Mouse (Mus musculus): ENCODE measurements around the gene Pam. TPM values are rescaled to one million over a fixed set of nuclear protein-coding genes. Genes with fewer than 3 reads are reported as not detected.

Pam gene
- polyA plus RNA-seq (2015; fragmentation: Nextera tagmentation; extraction: Ambion mirVana) = 22.3 and 25.1 TPM in 2 replicates

GRCm38 (mm10) chr1:98095246-98095990, at the start of gene Pam:
Gene Pam (minus strand): TSS chr1:98095646.
- WGBS = 0% methylated on average over 28 of the region's 82 CpGs
- peaks cover 6% of the 10 kb centered on the region; the same call in 1 of the 2 replicates for H3K4me1 ChIP-seq (ENCODE audit: control insufficient read depth, insufficient read depth, low read depth, low read length)
- H3K9ac ChIP-seq (ENCODE audit: low read depth, low read length) = peak within 1 kb of the TSS; percentile 89
- H3K27ac ChIP-seq (ENCODE audit: low read depth, low read length) = peak within 1 kb of the TSS; percentile 82
- no peaks in the 10 kb centered on the region for H3K9me3 ChIP-seq (ENCODE audit: control insufficient read depth, low read length)
- no peaks in the 10 kb centered on the region for H3K36me3 ChIP-seq (ENCODE audit: control insufficient read depth, insufficient read depth, low read length)
- peak within 1 kb of the TSS; percentile 81 for H3K4me3 ChIP-seq (ENCODE audit: low read length)
- H3K27me3 ChIP-seq (replicated peaks; ENCODE audit: control insufficient read depth, insufficient read depth, low read length) = no peaks in the 10 kb centered on the region
- peak; percentile 95 for ATAC-seq
- peak within 1 kb of the TSS; percentile 88 for H3K4me2 ChIP-seq (ENCODE audit: low read length)

DNA sequence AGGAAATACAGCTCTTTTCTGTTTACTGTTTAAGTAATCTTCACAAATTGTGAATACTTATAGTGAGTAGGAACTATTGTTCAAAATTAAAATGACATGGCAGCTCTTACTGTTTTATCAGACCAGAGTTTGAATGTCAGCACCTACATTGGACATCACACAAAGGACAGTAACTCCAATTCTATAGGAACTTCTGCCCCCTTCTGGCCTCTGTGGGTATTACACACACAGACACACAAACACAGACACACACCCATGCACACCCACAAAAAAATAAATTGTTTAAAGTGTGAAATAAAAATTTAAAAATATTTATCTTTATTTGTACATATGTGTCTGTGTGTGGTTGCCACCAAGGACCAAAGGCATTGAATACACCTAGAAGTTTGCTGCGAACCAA, 49.4 kb upstream of the Pam start:
- H3K27ac ChIP-seq (ENCODE audit: low read depth, low read length) = no peak overlapping the region
- whole genome bisulfite sequencing = 100% methylated on average over 1 of the region's 1 CpGs
- ATAC-seq = no peak
- H3K9me3 ChIP-seq (ENCODE audit: control insufficient read depth, low read length) = no peaks in the 10 kb centered on the region
- no peak overlapping the region for H3K4me2 ChIP-seq (ENCODE audit: low read length)
- H3K27me3 ChIP-seq (replicated peaks; ENCODE audit: control insufficient read depth, insufficient read depth, low read length) = no peaks in the 10 kb centered on the region
- no peak overlapping the region for H3K4me3 ChIP-seq (ENCODE audit: low read length)
- H3K4me1 ChIP-seq (ENCODE audit: control insufficient read depth, insufficient read depth, low read depth, low read length) = no peaks in the 10 kb centered on the region
- no peaks in the 10 kb centered on the region for H3K36me3 ChIP-seq (ENCODE audit: control insufficient read depth, insufficient read depth, low read length)
- H3K9ac ChIP-seq (ENCODE audit: low read depth, low read length) = no peak overlapping the region

DNA sequence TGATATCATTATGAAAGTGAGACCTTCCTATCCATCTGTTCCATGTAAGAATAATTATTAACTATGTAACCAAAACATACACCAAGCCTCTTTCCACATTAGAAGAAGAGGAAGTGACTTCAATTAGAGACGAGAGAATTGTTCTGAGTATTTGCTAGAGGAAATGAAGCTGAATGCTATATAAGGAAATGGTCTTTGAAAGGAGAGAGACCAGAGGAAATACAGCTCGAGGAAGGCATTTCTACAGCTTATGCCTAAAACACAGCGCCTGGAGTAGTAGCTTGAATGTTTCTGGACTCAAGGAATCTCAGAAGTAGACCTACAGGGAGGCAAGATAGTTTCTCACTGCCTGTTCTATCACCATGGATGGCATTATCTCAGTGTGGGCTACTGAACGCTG, 35.8 kb upstream of the Pam start:
- Histone ChIP-seq H3K36me3 (ENCODE audit: control insufficient read depth, insufficient read depth, low read length) (no peaks in the 10 kb centered on the region), H3K9me3 (ENCODE audit: control insufficient read depth, low read length) (no peaks in the 10 kb centered on the region), H3K4me3 (ENCODE audit: low read length) (no peak overlapping the region), H3K4me2 (ENCODE audit: low read length) (no peak overlapping the region), H3K27me3 (replicated peaks; ENCODE audit: control insufficient read depth, insufficient read depth, low read length) (no peaks in the 10 kb centered on the region), H3K27ac (ENCODE audit: low read depth, low read length) (no peak overlapping the region), H3K4me1 (ENCODE audit: control insufficient read depth, insufficient read depth, low read depth, low read length) (no peaks in the 10 kb centered on the region), H3K9ac (ENCODE audit: low read depth, low read length) (no peak overlapping the region)
- ATAC-seq = no peak
- 82% methylated on average over 4 of the region's 4 CpGs for WGBS

- 84% methylated on average over 3 of the region's 3 CpGs for WGBS
- Histone ChIP-seq H3K27me3 (replicated peaks; ENCODE audit: control insufficient read depth, insufficient read depth, low read length) (no peaks in the 10 kb centered on the region), H3K27ac (ENCODE audit: low read depth, low read length) (no peak overlapping the region), H3K4me2 (ENCODE audit: low read length) (no peak overlapping the region), H3K36me3 (ENCODE audit: control insufficient read depth, insufficient read depth, low read length) (no peaks in the 10 kb centered on the region), H3K4me3 (ENCODE audit: low read length) (no peak overlapping the region), H3K9me3 (ENCODE audit: control insufficient read depth, low read length) (no peaks in the 10 kb centered on the region), H3K9ac (ENCODE audit: low read depth, low read length) (no peak overlapping the region), H3K4me1 (ENCODE audit: control insufficient read depth, insufficient read depth, low read depth, low read length) (no peaks in the 10 kb centered on the region)
- no peak for ATAC-seq
Measured at GRCm38 (mm10) chr1:98129561-98130347, 34.3 kb upstream of the Pam start.

DNA sequence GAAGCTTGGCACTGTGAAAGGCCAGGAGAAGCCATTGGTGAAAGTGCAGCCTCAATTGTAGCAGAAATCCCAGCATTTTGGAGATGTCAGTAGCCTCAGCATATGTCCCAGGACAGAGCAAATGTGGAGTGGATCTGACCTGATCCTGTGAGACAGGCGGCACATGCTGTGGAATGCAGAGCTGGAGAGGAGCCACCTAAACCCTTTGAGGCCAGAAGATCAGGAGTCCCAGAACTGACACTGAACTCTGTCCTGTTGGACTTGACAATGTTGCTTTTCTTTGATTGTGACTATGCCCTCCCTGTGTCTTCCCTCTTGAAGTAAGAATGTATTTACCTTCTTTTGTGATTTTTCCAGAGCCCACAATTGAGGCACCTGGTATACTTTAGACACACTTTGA, 33.7 kb upstream of the Pam start:
- Histone ChIP-seq H3K27ac (ENCODE audit: low read depth, low read length) (no peak overlapping the region), H3K36me3 (ENCODE audit: control insufficient read depth, insufficient read depth, low read length) (no peaks in the 10 kb centered on the region), H3K9me3 (ENCODE audit: control insufficient read depth, low read length) (no peaks in the 10 kb centered on the region), H3K4me3 (ENCODE audit: low read length) (no peak overlapping the region), H3K9ac (ENCODE audit: low read depth, low read length) (no peak overlapping the region), H3K27me3 (replicated peaks; ENCODE audit: control insufficient read depth, insufficient read depth, low read length) (no peaks in the 10 kb centered on the region), H3K4me2 (ENCODE audit: low read length) (no peak overlapping the region), H3K4me1 (ENCODE audit: control insufficient read depth, insufficient read depth, low read depth, low read length) (no peaks in the 10 kb centered on the region)
- 100% methylated on average over 1 of the region's 1 CpGs for WGBS
- ATAC-seq = no peak

DNA sequence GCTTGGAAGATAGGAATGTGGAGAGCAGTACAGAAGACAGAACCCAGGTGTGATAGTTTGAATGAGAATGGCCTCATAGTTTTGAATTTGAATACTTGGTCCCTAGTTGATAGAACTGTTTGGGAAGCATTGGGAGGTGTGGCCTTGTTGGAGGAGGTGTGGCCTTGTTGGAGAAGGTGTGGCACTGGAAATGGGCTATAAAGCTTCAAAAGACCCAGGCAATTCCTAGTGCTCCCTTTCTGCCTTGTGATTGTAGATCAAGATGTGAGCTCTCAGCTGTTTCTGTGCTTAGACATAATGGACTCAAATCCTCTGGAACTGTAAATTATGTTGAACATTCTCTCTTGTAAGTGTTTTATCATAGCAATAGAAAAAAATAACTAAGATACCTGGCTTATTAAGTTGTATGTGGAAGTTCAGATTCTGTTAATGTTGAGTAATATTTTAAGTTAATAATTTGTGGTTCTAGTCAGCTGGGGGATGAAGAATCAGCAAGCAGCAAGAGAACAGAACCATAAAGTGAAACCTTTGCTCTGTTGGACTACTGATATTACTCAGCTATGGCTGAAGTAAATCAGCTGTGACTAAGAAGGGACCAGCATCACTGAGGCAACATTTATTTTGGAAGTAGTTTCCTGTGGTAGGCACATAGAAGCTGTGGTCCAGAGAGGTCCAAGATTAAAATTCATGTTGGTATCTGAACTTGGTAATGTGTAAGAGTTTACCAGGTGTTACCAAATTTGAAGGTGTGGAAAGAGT, 33.1 kb upstream of the Pam start:
- Histone ChIP-seq H3K36me3 (ENCODE audit: control insufficient read depth, insufficient read depth, low read length) (no peaks in the 10 kb centered on the region), H3K9ac (ENCODE audit: low read depth, low read length) (no peak overlapping the region), H3K4me2 (ENCODE audit: low read length) (no peak overlapping the region), H3K27me3 (replicated peaks; ENCODE audit: control insufficient read depth, insufficient read depth, low read length) (no peaks in the 10 kb centered on the region), H3K4me1 (ENCODE audit: control insufficient read depth, insufficient read depth, low read depth, low read length) (no peaks in the 10 kb centered on the region), H3K27ac (ENCODE audit: low read depth, low read length) (no peak overlapping the region), H3K4me3 (ENCODE audit: low read length) (no peak overlapping the region), H3K9me3 (ENCODE audit: control insufficient read depth, low read length) (no peaks in the 10 kb centered on the region)
- no peak for ATAC-seq

DNA sequence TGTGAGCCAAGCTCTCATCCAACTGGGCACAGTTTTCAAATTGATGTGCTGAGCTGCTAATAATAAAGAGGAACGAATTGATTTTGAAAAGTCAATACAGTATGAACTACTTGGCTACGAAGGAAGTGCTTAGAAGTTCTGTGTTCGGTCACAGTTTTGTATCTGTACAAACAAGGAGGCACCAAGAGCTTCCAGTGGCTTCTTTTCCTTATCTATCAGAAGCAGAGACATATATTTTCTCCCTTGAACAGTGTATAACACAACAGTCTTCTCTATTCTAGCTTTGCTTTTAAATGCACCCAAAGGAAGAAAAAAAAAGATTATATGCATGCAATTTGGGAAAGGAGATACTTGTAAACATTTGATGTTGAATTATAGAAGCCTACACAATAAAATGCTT, 30.8 kb upstream of the Pam start:
- H3K4me2 ChIP-seq (ENCODE audit: low read length) = no peak overlapping the region
- 74% methylated on average over 3 of the region's 3 CpGs for WGBS
- no peaks in the 10 kb centered on the region for H3K36me3 ChIP-seq (ENCODE audit: control insufficient read depth, insufficient read depth, low read length)
- H3K27ac ChIP-seq (ENCODE audit: low read depth, low read length) = no peak overlapping the region
- H3K9ac ChIP-seq (ENCODE audit: low read depth, low read length) = no peak overlapping the region
- ATAC-seq = no peak
- H3K4me3 ChIP-seq (ENCODE audit: low read length) = no peak overlapping the region
- no peaks in the 10 kb centered on the region for H3K4me1 ChIP-seq (ENCODE audit: control insufficient read depth, insufficient read depth, low read depth, low read length)
- no peaks in the 10 kb centered on the region for H3K27me3 ChIP-seq (replicated peaks; ENCODE audit: control insufficient read depth, insufficient read depth, low read length)
- no peaks in the 10 kb centered on the region for H3K9me3 ChIP-seq (ENCODE audit: control insufficient read depth, low read length)

DNA sequence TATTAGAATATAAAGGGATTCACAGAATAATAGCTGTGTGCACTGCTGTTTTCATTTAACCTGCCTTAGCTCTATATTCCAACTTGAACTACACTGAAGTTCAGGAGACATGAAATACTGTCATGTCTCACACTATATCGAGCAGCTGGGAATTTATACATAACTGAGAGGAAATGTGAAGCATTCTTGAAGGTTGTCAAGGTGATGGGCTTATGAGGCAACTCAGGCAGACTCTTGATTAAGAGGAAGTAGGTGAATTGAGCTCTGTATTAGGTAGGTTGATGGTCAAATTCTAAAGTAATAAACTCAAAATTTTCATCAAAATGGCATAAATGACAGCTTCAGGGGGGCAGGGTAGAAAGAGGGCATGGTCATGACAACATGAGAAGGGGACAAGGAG, 29.3 kb upstream of the Pam start:
- Histone ChIP-seq H3K4me1 (ENCODE audit: control insufficient read depth, insufficient read depth, low read depth, low read length) (no peaks in the 10 kb centered on the region), H3K4me2 (ENCODE audit: low read length) (no peak overlapping the region), H3K9me3 (ENCODE audit: control insufficient read depth, low read length) (no peaks in the 10 kb centered on the region), H3K36me3 (ENCODE audit: control insufficient read depth, insufficient read depth, low read length) (no peaks in the 10 kb centered on the region), H3K9ac (ENCODE audit: low read depth, low read length) (no peak overlapping the region), H3K27me3 (replicated peaks; ENCODE audit: control insufficient read depth, insufficient read depth, low read length) (no peaks in the 10 kb centered on the region), H3K4me3 (ENCODE audit: low read length) (no peak overlapping the region), H3K27ac (ENCODE audit: low read depth, low read length) (no peak overlapping the region)
- WGBS = 44% methylated on average over 1 of the region's 1 CpGs
- no peak for ATAC-seq

DNA sequence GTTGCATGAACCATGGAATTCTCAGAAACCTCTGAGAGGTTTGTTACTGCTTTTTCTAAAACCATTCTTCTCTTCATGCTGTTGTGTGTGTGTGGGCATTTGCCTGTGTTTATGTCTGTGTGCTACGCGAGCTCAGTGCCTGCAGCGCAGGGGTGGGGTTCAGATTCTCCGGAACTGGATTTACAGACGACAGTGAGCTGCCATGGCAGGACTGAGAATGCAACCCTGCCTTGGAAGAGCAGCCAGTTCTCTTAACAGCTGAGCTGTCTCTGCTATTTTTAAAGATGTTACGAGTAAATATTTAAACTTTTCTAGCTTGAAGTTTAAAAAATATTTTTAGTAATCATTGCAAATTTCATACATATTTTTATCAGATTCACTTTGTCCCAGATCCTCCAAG, 24.1 kb upstream of the Pam start:
- H3K4me3 ChIP-seq (ENCODE audit: low read length) = no peak overlapping the region
- no peaks in the 10 kb centered on the region for H3K36me3 ChIP-seq (ENCODE audit: control insufficient read depth, insufficient read depth, low read length)
- no peaks in the 10 kb centered on the region for H3K27me3 ChIP-seq (replicated peaks; ENCODE audit: control insufficient read depth, insufficient read depth, low read length)
- no peak for ATAC-seq
- no peaks in the 10 kb centered on the region for H3K9me3 ChIP-seq (ENCODE audit: control insufficient read depth, low read length)
- WGBS = 90% methylated on average over 6 of the region's 6 CpGs
- no peaks in the 10 kb centered on the region for H3K4me1 ChIP-seq (ENCODE audit: control insufficient read depth, insufficient read depth, low read depth, low read length)
- no peak overlapping the region for H3K4me2 ChIP-seq (ENCODE audit: low read length)
- H3K9ac ChIP-seq (ENCODE audit: low read depth, low read length) = no peak overlapping the region
- H3K27ac ChIP-seq (ENCODE audit: low read depth, low read length) = no peak overlapping the region

All from hindbrain, embryonic 16.5 days (tissue).